ENCODE assay signal across 17 mouse cellular contexts in genomic region chr14:77600773-77601172, GRCm38 (mm10).
"Had no signal": no experiment of that assay in that cellular context is flagged by ENCODE, and none has a peak within 500 bp of the region (broad histone marks: within the 10 kb centered on the region; RNA-seq: fewer than 3 reads in every experiment).

No protein-coding gene starts in this region.

- H3K36me3 ChIP-seq: lung, embryonic 15.5 days; stomach, embryonic 15.5 days had no signal

- H3K27me3 ChIP-seq: lung, embryonic 15.5 days; midbrain, embryonic 13.5 days; midbrain, embryonic 15.5 days; neural tube, embryonic 12.5 days; stomach, embryonic 15.5 days had no signal

- H3K9me3 ChIP-seq: lung, embryonic 15.5 days; midbrain, embryonic 13.5 days; midbrain, embryonic 15.5 days; neural tube, embryonic 12.5 days; stomach, embryonic 15.5 days had no signal

- H3K4me1 ChIP-seq: lung, embryonic 15.5 days; neural tube, embryonic 12.5 days; stomach, embryonic 15.5 days had no signal

- H3K4me2 ChIP-seq: lung, embryonic 15.5 days; midbrain, embryonic 11.5 days; midbrain, embryonic 13.5 days; midbrain, embryonic 15.5 days; neural tube, embryonic 12.5 days; stomach, embryonic 15.5 days had no signal

- H3K27ac ChIP-seq: lung, embryonic 15.5 days; macrophage; midbrain, embryonic 13.5 days; midbrain, embryonic 15.5 days; neural tube, embryonic 12.5 days; stomach, embryonic 15.5 days; stomach, postnatal 0 days had no signal

- H3K4me3 ChIP-seq: lung, embryonic 15.5 days; megakaryocyte, embryonic 14.5 days; midbrain, embryonic 13.5 days; midbrain, embryonic 15.5 days; neural tube, embryonic 12.5 days; stomach, embryonic 15.5 days had no signal

- ATAC-seq: lung, postnatal 0 days; midbrain, embryonic 13.5 days; midbrain, embryonic 15.5 days had no signal

- DNase-seq: lung, adult 2 months; lung, postnatal 14 days; lung, postnatal 36 days; right cerebral cortex, postnatal 14 days; thymus, adult 2 months; thymus, postnatal 25 days; thymus, postnatal 4 days had no signal

- H3K9ac ChIP-seq: lung, embryonic 15.5 days; midbrain, embryonic 13.5 days; midbrain, embryonic 15.5 days; neural tube, embryonic 12.5 days; stomach, embryonic 15.5 days had no signal
